Mouse (Mus musculus) spleen, adult 2 months (tissue): ENCODE measurements at regions not wholly inside any gene's neighbourhood (a gene's known extent, or its start where the extent isn't known, plus 50 kb on each side); places are given as distances from the start of the nearest gene placed in this dataset.

ENCODE experiments used
- DNase-seq, 2 experiments: peaks; one replicate each; pipeline versions ENCODE4 v3.0.0 to v3.0.0-alpha.2; 2012 to 2021; ENCODE audit warnings: low spot score in 2 of 2, low read depth in 1 of 2
- H3K27ac ChIP-seq: fragments of 200-500 bp; 2 replicates; pipeline ENCODE4 v1.5.1; 2012; ENCODE audit warnings: low read length, inconsistent platforms; ENCODE audit not compliant: insufficient read depth
- H3K27me3 ChIP-seq: fragments of 200-500 bp; 2 replicates; pipeline ENCODE4 v1.6.1; 2012; ENCODE audit warnings: mild to moderate bottlenecking, moderate library complexity, low read length, inconsistent platforms; ENCODE audit not compliant: control insufficient read depth, insufficient read depth
- H3K36me3 ChIP-seq: fragments of 200-500 bp; 2 replicates; pipeline ENCODE4 v1.6.1; 2012; ENCODE audit warnings: mild to moderate bottlenecking, low read length, inconsistent platforms; ENCODE audit not compliant: control insufficient read depth, insufficient read depth
- H3K4me1 ChIP-seq: fragments of 200-500 bp; 2 replicates; pipeline ENCODE4 v1.6.1; 2011; ENCODE audit warnings: inconsistent platforms; ENCODE audit not compliant: control insufficient read depth, insufficient read depth, insufficient read length
- H3K4me3 ChIP-seq: fragments of 200-500 bp; 2 replicates; pipeline ENCODE4 v1.5.1; 2011; ENCODE audit warnings: mild to moderate bottlenecking, inconsistent platforms; ENCODE audit not compliant: insufficient read depth, insufficient read length; ENCODE audit errors: extremely low read depth
- CTCF ChIP-seq: fragments of 200-500 bp; IDR thresholded peaks from 2 replicates; pipeline ENCODE4 v1.5.1; 2011; ENCODE audit warnings: mild to moderate bottlenecking, inconsistent platforms; ENCODE audit not compliant: insufficient read depth, insufficient read length, insufficient replicate concordance; ENCODE audit errors: extremely low read depth
- POLR2A ChIP-seq: fragments of 200-500 bp; IDR thresholded peaks from 2 replicates; pipeline ENCODE4 v1.6.1; 2011; ENCODE audit warnings: low read depth, low read length, inconsistent platforms
- WGBS: fragments of 180-500 bp; shearing (Covaris S2); methylation state at CpG from one replicate; pipeline ENCODE4 v1.1.7; 2018; 5-methylcytosine and 5-hydroxymethylcytosine counted together

DNA sequence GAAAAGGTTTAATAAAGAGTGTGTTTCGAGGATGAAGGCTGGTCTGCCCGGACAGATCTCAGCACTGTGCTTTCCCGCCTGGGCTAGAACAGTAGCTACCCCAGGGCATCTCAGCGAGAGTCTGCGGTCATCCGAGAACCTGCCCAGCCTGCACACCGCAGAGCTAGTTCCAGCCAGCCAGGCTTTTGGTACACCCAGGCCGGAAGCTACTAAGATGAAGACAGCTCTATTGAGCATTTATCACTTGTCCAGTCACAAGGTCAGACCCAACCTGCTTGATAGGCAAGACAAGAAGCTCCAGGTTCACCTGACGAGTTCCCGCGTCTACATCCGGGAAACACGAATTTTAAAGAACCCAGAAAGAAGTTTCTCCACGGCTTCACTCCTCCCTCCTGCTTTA is 72.8 kb upstream of the Cnot2 start:
- no peaks in the 10 kb centered on the region for H3K27me3 ChIP-seq
- no peak overlapping the region for H3K27ac ChIP-seq
- H3K4me3 ChIP-seq, result no peak overlapping the region
- no peaks in the 10 kb centered on the region for H3K36me3 ChIP-seq
- peaks cover 3% of the 10 kb centered on the region; the same call in 1 of the 2 replicates for H3K4me1 ChIP-seq
- TF ChIP-seq CTCF (no peak), POLR2A (no peak)
- 96% methylated on average over 14 of the region's 14 CpGs for WGBS
- DNase-seq, result no peak

- 92% methylated on average over 12 of the region's 12 CpGs for WGBS
- no peaks in the 10 kb centered on the region for H3K36me3 ChIP-seq
- TF ChIP-seq CTCF, result no peak
- TF ChIP-seq POLR2A, result no peak
- no peaks in the 10 kb centered on the region for H3K27me3 ChIP-seq
- no peak overlapping the region for H3K27ac ChIP-seq
- peaks cover 3% of the 10 kb centered on the region; the same call in 1 of the 2 replicates for H3K4me1 ChIP-seq
- no peak for DNase-seq
- no peak overlapping the region for H3K4me3 ChIP-seq
Measured at GRCm38 (mm10) chr10:116653511-116653945, 72.2 kb upstream of the Cnot2 start.

DNA sequence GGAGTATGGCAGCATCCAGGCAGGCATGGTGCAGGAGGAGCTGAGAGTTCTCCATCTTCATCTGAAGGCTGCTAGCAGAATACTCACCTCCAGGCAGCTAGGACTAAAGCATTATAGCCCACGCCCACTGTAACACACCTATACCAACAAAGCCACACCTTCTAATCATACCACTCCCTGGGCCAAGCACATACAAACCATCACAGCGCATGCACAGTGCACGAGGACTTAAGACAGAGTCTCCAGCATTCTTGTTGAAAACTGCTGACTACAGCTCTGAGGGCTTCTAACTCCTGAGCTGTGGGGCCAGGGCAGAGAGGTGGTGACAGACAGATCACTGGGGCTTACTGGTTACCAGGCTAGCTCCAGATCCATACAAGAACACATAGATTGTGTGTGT is 68.0 kb upstream of the Cnot2 start:
- DNase-seq, result no peak
- TF ChIP-seq CTCF, result no peak
- no peak for TF ChIP-seq POLR2A
- Histone ChIP-seq H3K27ac (no peak overlapping the region), H3K27me3 (no peaks in the 10 kb centered on the region), H3K4me3 (no peak overlapping the region), H3K36me3 (no peaks in the 10 kb centered on the region), H3K4me1 (no peaks in the 10 kb centered on the region)
- WGBS, result 89% methylated on average over 3 of the region's 3 CpGs

DNA sequence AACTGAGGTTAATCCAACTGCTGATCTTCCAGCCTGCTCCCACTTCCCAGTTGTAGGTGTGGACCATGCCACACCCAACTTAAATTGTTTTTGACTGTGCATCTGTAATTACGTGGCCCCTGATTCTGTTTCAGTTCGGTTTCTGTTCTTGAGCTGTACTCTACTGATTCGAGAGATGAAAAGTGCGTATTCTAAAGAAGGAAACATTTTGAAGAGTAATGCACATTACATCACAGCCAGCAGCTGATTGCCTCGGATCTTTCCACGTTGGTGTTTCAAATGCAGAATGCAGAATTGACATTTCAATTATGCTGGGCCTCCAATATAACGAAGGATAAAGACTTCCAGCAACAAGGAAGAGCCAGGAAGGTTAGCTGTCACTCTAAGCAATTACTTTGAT is 64.7 kb upstream of the Cnot2 start:
- no peaks in the 10 kb centered on the region for H3K4me1 ChIP-seq
- TF ChIP-seq CTCF, result no peak
- no peak for DNase-seq
- WGBS, result 84% methylated on average over 7 of the region's 7 CpGs
- H3K27me3 ChIP-seq, result no peaks in the 10 kb centered on the region
- no peak overlapping the region for H3K4me3 ChIP-seq
- H3K36me3 ChIP-seq, result no peaks in the 10 kb centered on the region
- H3K27ac ChIP-seq, result no peak overlapping the region

DNA sequence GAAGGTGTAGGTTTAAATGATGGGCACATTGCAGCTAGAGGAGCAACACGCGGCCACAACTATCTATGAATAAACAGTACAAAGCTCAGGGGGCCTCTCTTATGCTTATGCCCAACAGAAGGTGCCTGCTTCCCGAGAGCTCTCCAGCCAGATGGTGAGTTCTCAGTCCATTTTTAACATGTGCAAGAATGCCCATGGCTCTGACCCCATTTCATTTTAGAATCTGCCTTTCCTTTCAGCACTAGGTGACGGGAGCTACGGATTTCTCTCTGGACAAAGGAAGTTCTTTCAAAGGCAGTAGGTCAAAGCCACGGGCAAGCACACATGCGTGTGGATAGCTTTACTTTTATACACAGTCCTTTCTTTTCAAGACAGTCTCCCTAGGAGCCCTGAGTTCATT is 64.3 kb upstream of the Cnot2 start:
- no peaks in the 10 kb centered on the region for H3K4me1 ChIP-seq
- 90% methylated on average over 7 of the region's 7 CpGs for WGBS
- no peak for TF ChIP-seq CTCF
- TF ChIP-seq POLR2A, result no peak
- no peaks in the 10 kb centered on the region for H3K27me3 ChIP-seq
- H3K27ac ChIP-seq, result no peak overlapping the region
- H3K4me3 ChIP-seq, result no peak overlapping the region
- DNase-seq, result no peak
- H3K36me3 ChIP-seq, result no peaks in the 10 kb centered on the region

GRCm38 (mm10) chr10:116645108-116645507 is 63.8 kb upstream of the Cnot2 start:
- no peak for DNase-seq
- H3K27me3 ChIP-seq, result no peaks in the 10 kb centered on the region
- TF ChIP-seq POLR2A (no peak), CTCF (no peak)
- no peaks in the 10 kb centered on the region for H3K36me3 ChIP-seq
- no peaks in the 10 kb centered on the region for H3K4me1 ChIP-seq
- 91% methylated on average over 9 of the region's 9 CpGs for WGBS
- no peak overlapping the region for H3K27ac ChIP-seq
- no peak overlapping the region for H3K4me3 ChIP-seq
